Mouse (Mus musculus) hindbrain, postnatal 0 days (tissue): ENCODE measurements at regions not wholly inside any gene's neighbourhood (a gene's known extent, or its start where the extent isn't known, plus 50 kb on each side); places are given as distances from the start of the nearest gene placed in this dataset.

Experiments used
- ATAC-seq: fragments of 200-750 bp; cut with Nextera tagmentation; 2 replicates; pipeline ENCODE4 v1.8.0; 2017; ENCODE audit warnings: mild to moderate bottlenecking, moderate TSS enrichment, moderate library complexity
- DNase-seq: peaks from one replicate; pipeline ENCODE4 v3.0.0-alpha.2; 2015; ENCODE audit warnings: low spot score
- H3K27ac ChIP-seq: fragments of 300-500 bp; sonication (generic); 2 replicates; pipeline ENCODE4 v1.5.1; 2014; ENCODE audit warnings: mild to moderate bottlenecking
- H3K27me3 ChIP-seq: fragments of 300-500 bp; sonication (generic); 2 replicates; pipeline ENCODE4 v1.6.1; 2014; ENCODE audit warnings: low read length, mixed read lengths; ENCODE audit not compliant: insufficient read depth
- H3K36me3 ChIP-seq: fragments of 300-500 bp; sonication (generic); 2 replicates; pipeline ENCODE4 v1.6.1; 2014; ENCODE audit warnings: low read length, mixed read lengths; ENCODE audit not compliant: insufficient read depth
- H3K4me1 ChIP-seq: fragments of 300-500 bp; sonication (generic); 2 replicates; pipeline ENCODE4 v1.6.1; 2014; ENCODE audit warnings: antibody characterized with exemption, low read length, mixed read lengths; ENCODE audit not compliant: insufficient read depth
- H3K4me2 ChIP-seq: fragments of 300-500 bp; sonication (generic); 2 replicates; pipeline ENCODE4 v1.6.1; 2014; ENCODE audit warnings: low read depth, mild to moderate bottlenecking, low read length, moderate library complexity, mixed read lengths
- H3K4me3 ChIP-seq: fragments of 300-500 bp; sonication (generic); 2 replicates; pipeline ENCODE4 v1.5.1; 2014; ENCODE audit warnings: low read length
- H3K9ac ChIP-seq: fragments of 300-500 bp; sonication (generic); replicated peaks from 2 replicates; pipeline ENCODE4 v1.6.1; 2014; ENCODE audit warnings: mild to moderate bottlenecking, low read length, moderate library complexity, mixed read lengths
- H3K9me3 ChIP-seq: fragments of 300-500 bp; sonication (generic); 2 replicates; pipeline ENCODE4 v1.6.1; 2016; ENCODE audit warnings: low read length, mixed read lengths
- CTCF ChIP-seq: IDR thresholded peaks from 2 replicates; pipeline ENCODE4 v1.5.1; 2016; ENCODE audit warnings: antibody characterized with exemption, control low read depth, low read depth
- WGBS: fragments of 180-500 bp; shearing (Covaris S2); extraction: QIAGEN DNeasy Blood & Tissue Kit; methylation state at CpG from one replicate; pipeline ENCODE4 v1.1.7; 2014; 5-methylcytosine and 5-hydroxymethylcytosine counted together

DNA sequence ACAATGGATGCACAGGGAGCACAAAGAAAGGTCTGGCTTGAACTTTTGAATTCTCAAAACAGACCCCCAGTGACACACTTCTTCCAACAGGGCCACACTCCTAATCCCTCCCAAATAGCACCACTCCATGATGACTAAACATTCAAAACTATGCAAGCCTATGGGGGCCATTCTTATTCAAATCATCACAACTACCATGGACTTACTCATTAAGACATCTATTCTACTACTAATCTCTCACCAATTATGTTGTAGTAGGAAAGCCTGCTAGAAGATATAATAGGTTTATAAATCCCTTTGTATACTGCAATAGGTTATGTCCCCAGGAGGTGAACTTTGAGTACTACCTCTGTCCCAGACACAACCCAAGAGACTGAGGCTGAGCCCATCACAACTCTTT lies 574.6 kb downstream of the Inhba start:
- H3K4me2 ChIP-seq, result no peak overlapping the region
- ATAC-seq (no peak), DNase-seq (no peak)
- H3K27ac ChIP-seq, result no peak overlapping the region
- no peak overlapping the region for H3K4me3 ChIP-seq
- H3K27me3 ChIP-seq, result no peaks in the 10 kb centered on the region
- no peaks in the 10 kb centered on the region for H3K9me3 ChIP-seq
- H3K36me3 ChIP-seq, result no peaks in the 10 kb centered on the region
- H3K9ac ChIP-seq, result no peak overlapping the region
- H3K4me1 ChIP-seq, result no peaks in the 10 kb centered on the region
- TF ChIP-seq CTCF, result no peak

DNA sequence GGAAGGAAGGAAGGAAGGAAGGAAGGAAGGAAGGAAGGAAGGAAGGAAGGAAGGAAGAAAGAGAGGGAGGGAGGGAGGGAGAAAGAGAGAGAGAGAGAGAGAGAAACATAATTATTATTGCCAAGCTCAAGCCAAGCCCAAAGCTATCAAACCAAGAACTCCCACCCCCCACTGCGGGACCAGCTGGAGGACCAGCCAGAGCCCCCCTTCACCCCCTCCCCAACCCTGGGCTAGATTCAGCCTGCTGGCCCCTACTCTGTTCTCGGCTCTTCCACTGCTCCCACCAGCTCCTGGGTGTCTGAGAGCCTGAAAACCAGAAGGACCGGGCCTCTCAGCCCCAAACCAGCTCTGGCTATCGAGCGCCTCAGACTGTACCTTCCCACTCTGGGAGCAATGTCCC lies 608.1 kb downstream of the Inhba start:
- no peaks in the 10 kb centered on the region for H3K4me1 ChIP-seq
- 80% methylated on average over 5 of the region's 5 CpGs for WGBS

DNA sequence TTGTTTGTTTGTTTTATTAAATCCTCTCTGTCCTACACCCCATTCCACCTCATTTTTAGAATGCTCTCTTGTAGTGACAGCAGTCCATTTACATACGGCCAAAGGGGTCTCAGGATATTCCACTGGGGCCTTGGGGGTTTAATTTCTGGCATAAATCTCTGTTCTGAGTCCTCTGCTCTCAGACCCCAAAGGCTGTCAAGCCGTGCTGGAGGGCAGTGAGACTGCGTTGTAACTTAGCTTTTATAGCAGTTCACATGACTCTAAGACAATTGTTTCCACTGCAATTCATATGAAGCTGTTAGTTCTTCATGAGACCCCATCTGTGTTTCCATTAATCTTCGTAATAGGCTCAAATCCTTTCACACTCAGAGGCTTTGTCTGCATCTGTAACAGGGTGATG lies 614.9 kb downstream of the Inhba start:
- ATAC-seq (no peak), DNase-seq (no peak)
- no peaks in the 10 kb centered on the region for H3K36me3 ChIP-seq
- H3K4me3 ChIP-seq, result no peak overlapping the region
- no peaks in the 10 kb centered on the region for H3K4me1 ChIP-seq
- H3K9ac ChIP-seq, result no peak overlapping the region
- no peak for TF ChIP-seq CTCF
- H3K27me3 ChIP-seq, result no peaks in the 10 kb centered on the region
- WGBS, result 43% methylated on average over 4 of the region's 4 CpGs
- H3K9me3 ChIP-seq, result no peaks in the 10 kb centered on the region
- no peak overlapping the region for H3K27ac ChIP-seq
- no peak overlapping the region for H3K4me2 ChIP-seq

More for the DNA sequence above, 608.1 kb downstream of the Inhba start:
- H3K9me3 ChIP-seq, result no peaks in the 10 kb centered on the region
- no peak for TF ChIP-seq CTCF
- H3K9ac ChIP-seq, result no peak overlapping the region
- no peaks in the 10 kb centered on the region for H3K36me3 ChIP-seq
- H3K4me3 ChIP-seq, result no peak overlapping the region
- DNase-seq (no peak), ATAC-seq (no peak)
- no peak overlapping the region for H3K27ac ChIP-seq
- H3K4me2 ChIP-seq, result no peak overlapping the region
- H3K27me3 ChIP-seq, result no peaks in the 10 kb centered on the region

- Histone ChIP-seq H3K9me3 (no peaks in the 10 kb centered on the region), H3K36me3 (no peaks in the 10 kb centered on the region), H3K4me3 (no peak overlapping the region), H3K27me3 (no peaks in the 10 kb centered on the region), H3K4me1 (no peaks in the 10 kb centered on the region), H3K4me2 (no peak overlapping the region), H3K9ac (no peak overlapping the region), H3K27ac (no peak overlapping the region)
- no peak for TF ChIP-seq CTCF
- no peak for ATAC-seq
- DNase-seq, result no peak
- WGBS, result 70% methylated on average over 5 of the region's 5 CpGs
Observed at GRCm38 (mm10) chr13:16633445-16634092, 621.9 kb downstream of the Inhba start.

DNA sequence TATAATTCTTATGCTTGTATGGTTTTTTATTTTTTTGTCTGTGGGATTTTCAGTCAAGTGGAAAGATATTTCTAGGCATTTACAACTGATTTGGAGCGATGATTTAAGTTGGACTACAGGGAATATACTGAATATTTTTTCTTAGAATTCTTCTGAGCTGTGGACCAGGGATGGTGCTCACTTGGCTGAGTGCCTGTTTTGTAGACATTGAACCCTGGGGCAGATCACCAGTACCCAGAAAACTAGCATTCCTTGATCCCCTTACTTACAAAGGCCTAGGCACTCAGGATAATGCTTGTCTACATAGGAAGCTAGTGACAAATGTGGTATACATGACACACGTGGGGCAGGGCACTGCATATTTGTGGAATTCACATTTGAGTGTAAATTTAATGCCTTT lies 624.6 kb downstream of the Inhba start:
- Histone ChIP-seq H3K9me3 (no peaks in the 10 kb centered on the region), H3K4me2 (no peak overlapping the region), H3K27me3 (no peaks in the 10 kb centered on the region), H3K9ac (no peak overlapping the region), H3K27ac (no peak overlapping the region), H3K4me3 (no peak overlapping the region), H3K36me3 (no peaks in the 10 kb centered on the region), H3K4me1 (no peaks in the 10 kb centered on the region)
- no peak for TF ChIP-seq CTCF
- DNase-seq (no peak), ATAC-seq (no peak)
- WGBS, result 73% methylated on average over 2 of the region's 2 CpGs

- H3K4me2 ChIP-seq, result no peak overlapping the region
- no peaks in the 10 kb centered on the region for H3K36me3 ChIP-seq
- H3K27me3 ChIP-seq, result no peaks in the 10 kb centered on the region
- no peak overlapping the region for H3K4me3 ChIP-seq
- ATAC-seq (0 out of 2 replicates have a peak, but pooled peaks have one; percentile 27), DNase-seq (peak; percentile 10)
- H3K9me3 ChIP-seq, result no peaks in the 10 kb centered on the region
- H3K9ac ChIP-seq, result no peak overlapping the region
- 35% methylated on average over 3 of the region's 3 CpGs for WGBS
- H3K27ac ChIP-seq, result no peak overlapping the region
- H3K4me1 ChIP-seq, result no peaks in the 10 kb centered on the region; the same call in 1 of the 2 replicates
- TF ChIP-seq CTCF, result no peak
Observed at GRCm38 (mm10) chr13:16641611-16642449, 630.2 kb downstream of the Inhba start.

DNA sequence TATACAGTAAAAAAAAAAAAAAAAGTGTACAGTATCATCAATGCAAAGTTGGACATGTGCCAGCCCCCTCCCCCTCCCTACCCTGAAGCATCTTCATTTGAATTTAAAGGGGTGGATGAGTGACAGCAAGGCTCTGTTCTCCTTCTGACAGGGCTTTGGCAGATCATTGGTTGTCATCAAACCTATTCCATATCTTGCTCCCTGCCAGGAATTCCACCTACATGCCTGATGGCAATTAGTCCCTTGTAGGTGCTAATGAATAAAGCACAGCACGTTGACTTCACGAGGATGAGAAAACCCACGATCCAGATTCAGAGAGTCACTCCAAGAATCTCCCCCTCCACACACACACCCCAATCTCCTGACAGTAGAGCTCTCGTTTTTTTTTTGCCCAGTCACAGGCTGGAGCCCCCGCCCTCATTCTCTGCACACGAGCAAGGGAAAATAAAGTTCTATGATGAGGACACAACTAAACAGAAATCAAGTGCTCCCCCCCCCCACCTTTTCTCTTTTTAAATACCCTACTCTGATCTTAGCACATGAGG lies 630.9 kb downstream of the Inhba start:
- peak; percentile 61 for ATAC-seq
- H3K9me3 ChIP-seq, result no peaks in the 10 kb centered on the region
- H3K36me3 ChIP-seq, result no peaks in the 10 kb centered on the region
- DNase-seq, result peak; percentile 30
- H3K27me3 ChIP-seq, result no peaks in the 10 kb centered on the region
- no peak overlapping the region for H3K4me3 ChIP-seq
- H3K4me2 ChIP-seq, result no peak overlapping the region
- H3K9ac ChIP-seq, result no peak overlapping the region
- no peak for TF ChIP-seq CTCF
- no peak overlapping the region for H3K27ac ChIP-seq
- no peaks in the 10 kb centered on the region; the same call in 1 of the 2 replicates for H3K4me1 ChIP-seq
- WGBS, result 40% methylated on average over 6 of the region's 6 CpGs
